Mouse (Mus musculus): ENCODE data around the gene Zbtb20.

- TF ChIP-seq CTCF (IDR thresholded peaks at IDR 0.05) (no peak), EP300 (IDR thresholded peaks at IDR 0.05) (no peak)
Observed at GRCm38 (mm10) chr16:43575507-43575906, 699.8 kb downstream of the Zbtb20 start.
